Mouse (Mus musculus): ENCODE measurements around the gene Rabif. TPM values are rescaled to one million over a fixed set of nuclear protein-coding genes. Genes with fewer than 3 reads are reported as not detected.
"Not testable (repeated sequence)": the region's sequence is repeated elsewhere in the genome, so short reads cannot be mapped to it uniquely, and the experiment has no call there.

Rabif gene
- polyA plus RNA-seq, 1 experiment, result 25.0 TPM

DNA sequence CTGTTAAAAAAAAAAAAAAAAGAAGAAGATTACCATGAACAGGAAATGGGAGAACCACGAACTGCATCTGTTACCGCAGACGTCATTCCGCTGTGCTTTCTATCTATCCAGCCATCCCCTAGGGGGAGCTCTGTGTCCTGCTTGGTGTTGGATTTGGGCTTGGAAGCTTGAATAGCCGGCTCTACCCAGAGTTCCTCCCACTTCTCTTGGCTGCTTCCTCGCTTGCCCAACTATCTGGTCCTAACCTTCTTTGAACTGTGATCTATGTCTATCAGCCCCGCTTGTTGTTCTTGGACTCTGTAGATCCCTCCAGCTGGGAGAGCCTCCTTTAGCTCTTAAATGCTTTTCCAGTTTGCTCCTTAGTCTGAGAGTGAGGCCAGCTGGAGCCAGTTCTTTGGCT is 24.2 kb downstream of the Rabif start:
- H3K27me3 ChIP-seq (ENCODE audit: control insufficient read depth, insufficient read depth, low read length), result peaks cover 2% of the 10 kb centered on the region; the same call in 1 of the 2 replicates
- no peak overlapping the region for H3K27ac ChIP-seq (ENCODE audit: control insufficient read depth, insufficient read depth, low read length)
- H3K36me3 ChIP-seq (ENCODE audit: control insufficient read depth, insufficient read depth, low read length), result no peaks in the 10 kb centered on the region
- peak; percentile 88 for DNase-seq
- 5% methylated on average over 7 of the region's 7 CpGs for WGBS
- peaks cover 5% of the 10 kb centered on the region for H3K4me1 ChIP-seq (replicated peaks; ENCODE audit: control insufficient read depth, insufficient read depth, low read length)
- no peak overlapping the region for H3K4me3 ChIP-seq (ENCODE audit: control insufficient read depth, insufficient read depth, low read length)
- no peak for TF ChIP-seq POLR2A (IDR thresholded peaks at IDR 0.05; ENCODE audit: control insufficient read depth, extremely low read depth, insufficient read depth, low read length, poor library complexity)
- no peak for TF ChIP-seq CTCF (IDR thresholded peaks at IDR 0.05; ENCODE audit: borderline replicate concordance, control insufficient read depth, extremely low read depth, insufficient read depth, low read length, poor library complexity)

DNA sequence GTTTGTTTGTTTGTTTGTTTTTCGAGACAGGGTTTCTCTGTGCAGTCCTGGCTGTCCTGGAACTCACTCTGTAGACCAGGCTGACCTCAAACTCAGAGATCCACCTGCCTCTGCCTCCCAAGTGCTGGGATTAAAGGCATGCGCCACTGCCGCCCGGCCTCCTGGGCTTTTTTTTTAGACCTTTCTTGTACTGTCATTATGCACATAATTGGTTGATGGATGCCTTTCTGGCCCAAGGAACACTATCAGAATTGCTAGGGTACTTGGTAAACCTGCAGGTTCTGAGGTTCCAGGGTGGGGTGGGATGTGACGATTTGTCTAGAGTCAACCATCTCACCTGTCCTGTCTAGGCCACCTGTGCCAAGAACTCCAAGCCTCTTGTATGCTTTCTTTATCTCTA is 24.8 kb downstream of the Rabif start:
- H3K36me3 ChIP-seq (ENCODE audit: control insufficient read depth, insufficient read depth, low read length); H3K4me1 ChIP-seq (replicated peaks; ENCODE audit: control insufficient read depth, insufficient read depth, low read length); H3K4me3 ChIP-seq (ENCODE audit: control insufficient read depth, insufficient read depth, low read length); DNase-seq; H3K27me3 ChIP-seq (ENCODE audit: control insufficient read depth, insufficient read depth, low read length); H3K27ac ChIP-seq (ENCODE audit: control insufficient read depth, insufficient read depth, low read length): not testable (repeated sequence)
- whole genome bisulfite sequencing, result 97% methylated on average over 5 of the region's 5 CpGs

DNA sequence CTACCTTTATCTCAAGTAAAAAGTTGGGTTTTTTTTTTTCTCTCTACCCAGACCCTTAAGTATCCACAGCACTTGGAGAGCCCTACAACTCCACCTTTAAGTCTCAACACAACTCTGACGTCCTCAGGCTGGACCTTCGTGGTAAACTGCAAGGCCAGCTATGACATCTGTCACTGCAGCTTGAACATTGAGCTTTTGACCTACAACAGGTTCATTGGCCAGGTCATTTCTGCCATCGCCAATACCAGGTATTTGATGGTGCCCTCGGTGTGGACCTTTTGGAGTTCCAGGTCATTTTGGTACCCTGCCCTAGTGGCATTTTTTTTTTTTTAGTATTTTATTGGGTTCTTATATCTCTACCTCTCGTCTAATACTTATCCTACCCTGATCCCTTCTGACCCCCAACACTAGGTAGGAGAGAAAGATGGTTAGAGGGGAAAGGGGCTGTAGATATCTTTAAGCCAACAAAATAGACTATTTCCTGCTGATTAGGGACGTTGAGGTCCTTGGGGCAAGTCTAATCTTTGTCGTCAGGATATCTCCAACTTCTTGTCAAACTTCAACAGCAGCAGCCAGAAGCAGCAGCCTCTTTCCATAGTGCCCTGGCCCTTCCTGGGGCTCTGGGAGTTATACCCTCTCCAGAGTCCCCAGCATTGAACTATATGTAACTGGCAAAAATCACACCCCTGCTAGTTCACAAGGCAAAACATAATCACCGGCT is 25.7 kb downstream of the Rabif start:
- TF ChIP-seq CTCF (IDR thresholded peaks at IDR 0.05; ENCODE audit: borderline replicate concordance, control insufficient read depth, extremely low read depth, insufficient read depth, low read length, poor library complexity) (no peak), POLR2A (IDR thresholded peaks at IDR 0.05; ENCODE audit: control insufficient read depth, extremely low read depth, insufficient read depth, low read length, poor library complexity) (no peak)
- H3K27ac ChIP-seq (ENCODE audit: control insufficient read depth, insufficient read depth, low read length), result no peak overlapping the region
- H3K27me3 ChIP-seq (ENCODE audit: control insufficient read depth, insufficient read depth, low read length), result no peaks in the 10 kb centered on the region
- no peak overlapping the region for H3K4me3 ChIP-seq (ENCODE audit: control insufficient read depth, insufficient read depth, low read length)
- no peaks in the 10 kb centered on the region for H3K36me3 ChIP-seq (ENCODE audit: control insufficient read depth, insufficient read depth, low read length)
- H3K4me1 ChIP-seq (replicated peaks; ENCODE audit: control insufficient read depth, insufficient read depth, low read length), result peaks cover 4% of the 10 kb centered on the region
- WGBS, result 93% methylated on average over 8 of the region's 8 CpGs
- DNase-seq, result no peak

DNA sequence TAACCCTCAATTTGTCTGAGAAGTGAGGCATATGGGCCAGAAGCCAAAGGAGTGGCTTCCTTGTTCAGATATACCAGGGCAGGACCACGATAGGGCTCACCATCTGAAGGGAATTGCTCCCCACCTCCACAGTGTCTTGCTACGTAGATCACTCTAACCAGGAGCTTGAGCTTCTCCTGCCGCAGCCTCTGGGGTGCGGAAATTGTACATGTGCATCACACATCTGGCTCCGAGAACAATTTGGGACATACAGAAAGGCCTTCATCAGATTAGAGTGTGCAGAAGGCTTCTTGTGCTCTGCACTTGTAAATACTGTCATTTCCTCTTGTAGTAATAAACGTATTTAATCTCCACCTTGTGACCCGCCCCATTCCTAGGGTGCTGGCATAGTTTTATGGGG is 26.7 kb downstream of the Rabif start:
- Histone ChIP-seq H3K27me3 (ENCODE audit: control insufficient read depth, insufficient read depth, low read length) (no peaks in the 10 kb centered on the region), H3K4me1 (replicated peaks; ENCODE audit: control insufficient read depth, insufficient read depth, low read length) (peaks cover 4% of the 10 kb centered on the region), H3K27ac (ENCODE audit: control insufficient read depth, insufficient read depth, low read length) (no peak overlapping the region), H3K4me3 (ENCODE audit: control insufficient read depth, insufficient read depth, low read length) (no peak overlapping the region), H3K36me3 (ENCODE audit: control insufficient read depth, insufficient read depth, low read length) (no peaks in the 10 kb centered on the region)
- TF ChIP-seq CTCF (IDR thresholded peaks at IDR 0.05; ENCODE audit: borderline replicate concordance, control insufficient read depth, extremely low read depth, insufficient read depth, low read length, poor library complexity) (no peak), POLR2A (IDR thresholded peaks at IDR 0.05; ENCODE audit: control insufficient read depth, extremely low read depth, insufficient read depth, low read length, poor library complexity) (no peak)
- WGBS, result 88% methylated on average over 7 of the region's 7 CpGs
- no peak for DNase-seq

DNA sequence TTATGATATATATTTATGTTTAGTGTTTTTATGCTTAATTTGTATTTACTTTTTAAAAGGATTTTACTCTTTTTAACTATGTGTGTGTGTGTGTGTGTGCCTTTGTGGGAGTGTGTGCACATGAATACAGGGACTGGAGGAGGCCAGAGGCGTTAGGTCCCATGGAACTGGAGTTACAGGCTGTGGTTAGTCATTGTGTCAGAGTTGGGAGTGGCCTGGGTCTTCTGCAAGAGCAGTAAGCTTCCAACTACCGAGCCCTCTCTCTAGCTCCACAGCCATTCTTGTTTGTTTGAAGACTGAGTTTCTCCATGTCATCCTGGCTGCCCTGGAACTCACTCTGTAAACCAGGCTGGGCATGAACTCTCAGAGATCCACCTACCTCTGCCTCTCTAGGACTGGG is 27.9 kb downstream of the Rabif start:
- no peak for DNase-seq
- peaks cover 6% of the 10 kb centered on the region for H3K4me1 ChIP-seq (replicated peaks; ENCODE audit: control insufficient read depth, insufficient read depth, low read length)
- no peaks in the 10 kb centered on the region for H3K27me3 ChIP-seq (ENCODE audit: control insufficient read depth, insufficient read depth, low read length)
- no peaks in the 10 kb centered on the region for H3K36me3 ChIP-seq (ENCODE audit: control insufficient read depth, insufficient read depth, low read length)
- no peak overlapping the region for H3K4me3 ChIP-seq (ENCODE audit: control insufficient read depth, insufficient read depth, low read length)
- 89% methylated on average over 2 of the region's 2 CpGs for WGBS
- H3K27ac ChIP-seq (ENCODE audit: control insufficient read depth, insufficient read depth, low read length), result no peak overlapping the region
- TF ChIP-seq CTCF (IDR thresholded peaks at IDR 0.05; ENCODE audit: borderline replicate concordance, control insufficient read depth, extremely low read depth, insufficient read depth, low read length, poor library complexity) (no peak), POLR2A (IDR thresholded peaks at IDR 0.05; ENCODE audit: control insufficient read depth, extremely low read depth, insufficient read depth, low read length, poor library complexity) (no peak)

DNA sequence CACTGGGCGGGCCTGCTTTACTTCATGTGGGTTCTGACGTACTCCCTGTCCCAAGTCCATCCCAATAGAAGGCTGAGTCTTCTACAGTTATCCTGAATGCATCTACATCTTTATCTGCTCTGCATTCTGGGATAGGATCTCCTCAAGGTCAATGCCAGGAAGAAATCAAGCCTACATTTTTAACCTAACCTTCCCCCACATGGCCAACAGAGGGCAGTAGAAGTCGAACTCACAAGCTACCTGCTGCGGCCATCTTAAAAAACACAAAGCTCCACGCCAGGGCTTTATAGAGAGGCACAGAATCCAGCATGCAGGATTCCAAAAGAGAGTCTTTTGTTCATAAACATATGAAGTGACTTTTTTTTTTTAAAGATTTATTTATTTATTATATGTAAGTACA is 30.0 kb downstream of the Rabif start:
- H3K27ac ChIP-seq (ENCODE audit: control insufficient read depth, insufficient read depth, low read length), result no peak overlapping the region
- TF ChIP-seq POLR2A (IDR thresholded peaks at IDR 0.05; ENCODE audit: control insufficient read depth, extremely low read depth, insufficient read depth, low read length, poor library complexity), result no peak
- no peak for TF ChIP-seq CTCF (IDR thresholded peaks at IDR 0.05; ENCODE audit: borderline replicate concordance, control insufficient read depth, extremely low read depth, insufficient read depth, low read length, poor library complexity)
- WGBS, result 60% methylated on average over 5 of the region's 5 CpGs
- peaks cover 3% of the 10 kb centered on the region for H3K4me1 ChIP-seq (replicated peaks; ENCODE audit: control insufficient read depth, insufficient read depth, low read length)
- DNase-seq, result peak; percentile 34
- no peaks in the 10 kb centered on the region for H3K27me3 ChIP-seq (ENCODE audit: control insufficient read depth, insufficient read depth, low read length)
- H3K4me3 ChIP-seq (ENCODE audit: control insufficient read depth, insufficient read depth, low read length), result no peak overlapping the region
- no peaks in the 10 kb centered on the region for H3K36me3 ChIP-seq (ENCODE audit: control insufficient read depth, insufficient read depth, low read length)

DNA sequence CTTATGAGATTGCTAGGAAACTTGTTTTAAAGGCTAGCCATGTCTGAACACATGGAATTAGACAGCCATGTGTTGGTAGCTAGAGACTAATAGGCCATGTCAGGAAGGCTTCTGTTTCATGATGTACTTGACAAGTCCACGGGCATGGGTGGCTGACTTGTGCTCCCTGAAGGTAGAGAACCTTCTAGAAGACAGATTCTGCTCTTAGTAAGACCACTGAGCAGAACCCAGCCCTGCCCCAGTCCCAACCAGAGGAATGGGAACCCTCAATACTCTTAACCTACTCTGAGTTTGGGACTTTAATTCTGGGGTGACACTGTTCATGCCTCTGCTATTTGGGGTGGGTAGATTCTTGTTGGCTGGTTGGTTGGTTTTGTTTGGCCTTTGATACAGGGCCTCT is 30.6 kb downstream of the Rabif start:
- no peak for DNase-seq
- 89% methylated on average over 1 of the region's 1 CpGs for WGBS
- TF ChIP-seq CTCF (IDR thresholded peaks at IDR 0.05; ENCODE audit: borderline replicate concordance, control insufficient read depth, extremely low read depth, insufficient read depth, low read length, poor library complexity) (no peak), POLR2A (IDR thresholded peaks at IDR 0.05; ENCODE audit: control insufficient read depth, extremely low read depth, insufficient read depth, low read length, poor library complexity) (no peak)
- Histone ChIP-seq H3K27me3 (ENCODE audit: control insufficient read depth, insufficient read depth, low read length) (no peaks in the 10 kb centered on the region), H3K4me1 (replicated peaks; ENCODE audit: control insufficient read depth, insufficient read depth, low read length) (peaks cover 3% of the 10 kb centered on the region), H3K36me3 (ENCODE audit: control insufficient read depth, insufficient read depth, low read length) (no peaks in the 10 kb centered on the region), H3K27ac (ENCODE audit: control insufficient read depth, insufficient read depth, low read length) (no peak overlapping the region), H3K4me3 (ENCODE audit: control insufficient read depth, insufficient read depth, low read length) (no peak overlapping the region)
